Mouse (Mus musculus) midbrain, embryonic 11.5 days (tissue): Measurements from ENCODE around the gene Stk31. TPM values are rescaled to one million over a fixed set of nuclear protein-coding genes. Genes with fewer than 3 reads are reported as not detected.

Source experiments
- ATAC-seq: fragments of 200-750 bp; cut with Nextera tagmentation; 2 replicates; pipeline ENCODE4 v1.8.0; 2017; ENCODE audit warnings: moderate TSS enrichment, moderate library complexity; ENCODE audit not compliant: low FRiP score
- DNase-seq: peaks from one replicate; pipeline ENCODE4 v3.0.0; 2015; ENCODE audit warnings: low spot score; ENCODE audit errors: missing footprints
- H3K27ac ChIP-seq: fragments of 300-500 bp; sonication (generic); 2 replicates; pipeline ENCODE4 v1.5.1; 2014; ENCODE audit warnings: low read depth, low read length
- H3K27me3 ChIP-seq: fragments of 300-500 bp; sonication (generic); 2 replicates; pipeline ENCODE4 v1.6.1; 2014; ENCODE audit warnings: mild to moderate bottlenecking, low read length, moderate library complexity, mixed read lengths; ENCODE audit not compliant: control insufficient read depth, insufficient read depth
- H3K36me3 ChIP-seq: fragments of 300-500 bp; sonication (generic); 2 replicates; pipeline ENCODE4 v1.6.1; 2014; ENCODE audit warnings: mild to moderate bottlenecking, low read length, moderate library complexity, mixed read lengths; ENCODE audit not compliant: control insufficient read depth, insufficient read depth
- H3K4me1 ChIP-seq: fragments of 300-500 bp; sonication (generic); 2 replicates; pipeline ENCODE4 v1.6.1; 2014; ENCODE audit warnings: low read length; ENCODE audit not compliant: control insufficient read depth, insufficient read depth
- H3K4me2 ChIP-seq: fragments of 300-500 bp; sonication (generic); 2 replicates; pipeline ENCODE4 v1.6.1; 2014; ENCODE audit warnings: mild to moderate bottlenecking, moderate library complexity
- H3K4me3 ChIP-seq: fragments of 300-500 bp; sonication (generic); 2 replicates; pipeline ENCODE4 v1.5.1; 2014; ENCODE audit warnings: low read depth, low read length
- H3K9ac ChIP-seq: fragments of 300-500 bp; sonication (generic); 2 replicates; pipeline ENCODE4 v1.6.1; 2014; ENCODE audit warnings: low read length
- H3K9me3 ChIP-seq: fragments of 300-500 bp; sonication (generic); 2 replicates; pipeline ENCODE4 v1.6.1; 2016; ENCODE audit warnings: low read length; ENCODE audit not compliant: control insufficient read depth
- WGBS: fragments of 180-500 bp; shearing (Covaris S2); extraction: QIAGEN DNeasy Blood & Tissue Kit; methylation state at CpG from one replicate; pipeline ENCODE4 v1.1.7; 2014; 5-methylcytosine and 5-hydroxymethylcytosine counted together
- polyA plus RNA-seq: library from polyadenylated mRNA; unstranded; fragments of >200 nt; fragmentation: Nextera tagmentation; extraction: Ambion mirVana; gene quantifications from 2 replicates; pipeline ENCODE4 v1.2.1, GENCODE M21; 2014

Stk31 gene
- polyA plus RNA-seq: 0.05 and 0.12 TPM in 2 replicates

DNA sequence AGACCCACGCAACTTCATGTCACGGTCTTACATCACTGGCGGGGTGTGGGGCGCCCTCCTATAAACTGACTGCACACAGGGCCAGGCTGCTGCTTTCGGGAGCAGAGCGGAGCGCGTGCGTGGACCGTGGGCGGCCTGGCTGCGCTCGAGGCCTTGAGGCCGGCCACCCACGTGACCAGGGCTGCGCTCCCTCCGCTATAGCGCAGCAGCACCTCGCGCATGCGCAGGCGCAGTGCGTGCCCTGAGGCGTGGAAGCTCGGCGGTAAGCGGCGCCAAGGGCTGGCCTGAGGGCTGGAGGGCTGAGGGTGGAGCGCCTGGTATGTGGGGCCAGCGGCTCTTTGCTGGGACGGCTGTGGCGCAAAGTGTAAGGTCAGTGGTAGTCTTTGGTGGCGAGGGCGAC, at the start of gene Stk31:
TSS of gene Stk31 (plus strand) at position 289 of the 400 bp plus-strand sequence.
- H3K9ac ChIP-seq: no peak within 1 kb of the TSS
- DNase-seq (no peak), ATAC-seq (no peak)
- H3K9me3 ChIP-seq: no peaks in the 10 kb centered on the region
- no peaks in the 10 kb centered on the region for H3K4me1 ChIP-seq
- no peak within 1 kb of the TSS for H3K4me3 ChIP-seq
- H3K4me2 ChIP-seq: no peak within 1 kb of the TSS
- H3K27me3 ChIP-seq: no peaks in the 10 kb centered on the region
- H3K27ac ChIP-seq: no peak within 1 kb of the TSS
- no peaks in the 10 kb centered on the region for H3K36me3 ChIP-seq
- 82% methylated on average over 34 of the region's 34 CpGs for WGBS

DNA sequence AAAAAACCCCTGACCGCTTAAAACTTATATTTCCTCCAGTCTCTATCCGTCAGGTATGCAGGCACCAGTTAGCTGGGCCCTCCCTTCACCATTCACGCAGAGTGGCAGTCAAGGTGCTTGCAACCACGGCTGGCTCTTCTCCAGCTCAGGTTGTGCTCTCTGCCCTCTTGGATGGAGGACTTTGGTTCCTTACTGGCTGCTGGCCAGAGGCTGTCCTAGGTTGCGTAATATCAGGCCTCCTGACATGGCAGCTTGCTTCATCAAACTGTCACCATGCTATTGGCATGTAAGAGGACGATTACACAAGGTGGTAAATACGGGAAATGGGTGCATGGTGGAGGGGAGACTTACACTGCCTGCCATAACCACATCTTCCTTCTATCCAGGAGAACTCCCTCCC, 45.6 kb upstream of the Stk31 start:
- Histone ChIP-seq H3K4me1 (no peaks in the 10 kb centered on the region), H3K27ac (no peak overlapping the region), H3K36me3 (no peaks in the 10 kb centered on the region), H3K27me3 (no peaks in the 10 kb centered on the region), H3K4me2 (no peak overlapping the region), H3K9ac (no peak overlapping the region), H3K9me3 (no peaks in the 10 kb centered on the region), H3K4me3 (no peak overlapping the region)
- 88% methylated on average over 7 of the region's 7 CpGs for WGBS
- ATAC-seq (no peak), DNase-seq (no peak)

DNA sequence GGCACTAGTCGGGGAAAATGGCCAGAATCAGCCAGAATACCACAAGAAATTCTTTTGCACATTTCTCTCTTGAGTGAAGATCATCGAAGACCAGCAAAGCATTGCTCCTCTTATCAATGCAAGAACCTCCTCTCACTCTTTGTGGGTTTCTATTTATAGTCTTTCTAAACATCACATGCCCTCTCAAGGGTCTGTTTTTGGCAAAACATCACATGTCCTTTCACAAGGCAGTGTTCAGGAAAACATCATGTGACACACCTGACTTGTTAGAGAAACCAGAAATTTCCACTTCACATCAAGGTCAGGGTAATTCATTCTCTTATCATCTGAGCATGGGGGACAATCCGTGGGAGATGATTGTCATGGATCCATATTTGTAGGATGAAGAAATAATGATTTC, 40.8 kb upstream of the Stk31 start:
- H3K27me3 ChIP-seq: no peaks in the 10 kb centered on the region
- H3K9me3 ChIP-seq: no peaks in the 10 kb centered on the region
- H3K36me3 ChIP-seq: no peaks in the 10 kb centered on the region
- no peak overlapping the region for H3K4me3 ChIP-seq
- DNase-seq: peak; percentile 39
- H3K9ac ChIP-seq: no peak overlapping the region
- no peaks in the 10 kb centered on the region for H3K4me1 ChIP-seq
- no peak overlapping the region for H3K27ac ChIP-seq
- no peak for ATAC-seq
- 89% methylated on average over 3 of the region's 3 CpGs for WGBS
- H3K4me2 ChIP-seq: no peak overlapping the region

DNA sequence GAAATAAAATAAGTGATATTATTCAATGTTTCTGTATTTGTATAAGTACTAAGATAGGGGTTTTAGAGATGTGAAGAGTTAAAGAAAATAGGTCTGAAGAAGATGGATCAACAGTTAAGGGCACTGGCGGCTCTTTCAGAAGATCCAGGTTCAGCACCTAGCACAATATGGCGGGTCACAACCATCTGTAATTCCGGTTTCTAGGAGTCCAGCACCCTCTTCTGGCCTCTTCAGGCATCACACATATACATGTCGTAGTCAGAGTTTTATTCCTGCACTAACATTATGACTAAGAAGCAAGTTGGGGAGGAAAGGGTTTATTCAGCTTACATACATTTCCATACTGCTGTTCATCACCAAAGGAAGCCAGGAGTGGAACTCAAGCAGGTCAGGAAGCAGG, 40.2 kb upstream of the Stk31 start:
- Histone ChIP-seq H3K4me1 (no peaks in the 10 kb centered on the region), H3K4me3 (no peak overlapping the region), H3K27me3 (no peaks in the 10 kb centered on the region), H3K9me3 (no peaks in the 10 kb centered on the region), H3K36me3 (no peaks in the 10 kb centered on the region), H3K4me2 (no peak overlapping the region), H3K27ac (no peak overlapping the region), H3K9ac (no peak overlapping the region)
- peak; percentile 26 for DNase-seq
- 57% methylated on average over 4 of the region's 4 CpGs for WGBS
- no peak for ATAC-seq

DNA sequence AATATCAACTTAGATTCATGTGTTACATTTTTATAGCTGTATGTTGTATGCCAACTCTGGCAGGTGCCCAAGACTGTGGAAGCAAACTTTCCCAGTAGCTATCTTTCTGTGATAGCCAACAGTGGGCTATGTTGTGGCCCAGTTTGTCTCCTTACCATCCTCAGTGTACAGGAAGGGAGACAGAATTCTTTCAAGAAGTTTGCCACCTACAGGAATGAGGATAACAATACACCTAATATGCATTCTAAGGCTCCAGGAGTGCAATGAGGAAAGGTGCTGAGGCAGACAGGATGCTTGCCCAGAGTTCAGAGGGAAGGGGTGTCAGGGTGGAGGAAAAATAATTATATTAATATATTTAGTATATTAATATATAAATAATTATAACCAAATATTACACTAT, 35.0 kb upstream of the Stk31 start:
- Histone ChIP-seq H3K36me3 (no peaks in the 10 kb centered on the region), H3K9ac (no peak overlapping the region)
- no peak for ATAC-seq

DNA sequence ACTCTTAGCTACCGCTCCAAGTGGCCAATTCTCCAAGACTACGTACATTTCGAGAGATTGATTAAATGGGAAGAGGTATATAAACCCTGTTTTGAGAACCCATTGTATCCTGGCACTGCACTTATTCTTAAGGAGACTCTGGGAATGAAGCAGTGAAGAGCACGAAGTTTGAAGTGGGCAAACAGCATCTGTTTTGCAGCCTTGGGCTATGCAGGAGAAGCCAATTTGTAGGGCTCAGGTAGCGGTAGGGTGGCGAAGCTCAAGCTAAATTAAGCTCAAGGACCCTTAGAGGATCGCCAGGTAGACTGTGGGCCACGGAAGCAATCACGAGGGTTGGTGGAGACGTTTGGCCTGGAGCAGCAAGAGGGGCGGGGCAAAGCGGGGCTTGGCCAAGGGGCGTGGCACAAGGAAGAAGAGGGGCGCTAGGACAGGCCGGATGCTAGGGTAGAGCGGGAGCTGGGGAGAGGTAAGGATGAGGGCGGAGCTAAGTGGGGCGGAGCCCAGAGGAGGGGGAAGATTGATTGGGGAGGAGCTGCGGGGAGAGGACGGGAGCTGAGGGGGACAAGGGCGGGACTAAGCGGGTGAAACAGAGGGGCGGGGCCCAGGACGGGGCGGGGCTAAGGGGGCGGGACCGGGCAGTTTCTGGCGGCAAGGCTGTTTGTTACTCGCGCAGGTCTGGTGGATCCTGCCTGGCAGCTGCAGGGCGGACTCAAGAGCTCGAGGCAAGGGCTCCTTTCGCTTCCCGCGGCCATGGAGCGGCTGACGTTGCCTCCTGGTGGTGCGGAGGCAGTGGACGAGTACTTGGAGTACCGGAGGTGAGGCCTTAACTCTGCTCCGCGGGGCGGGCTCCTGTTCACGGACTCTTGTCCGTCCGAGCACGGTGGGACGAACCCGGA, 28.0 kb upstream of the Stk31 start, which contains the start of gene Fam221a:
TSS of gene Fam221a (plus strand) at position 581 of the 896 bp plus-strand sequence.
- peak within 1 kb of the TSS; percentile 60 for H3K9ac ChIP-seq
- no peaks in the 10 kb centered on the region for H3K9me3 ChIP-seq
- H3K36me3 ChIP-seq: no peaks in the 10 kb centered on the region
- H3K4me1 ChIP-seq: 0 out of 2 replicates have a peak, but pooled peaks cover 2% of the 10 kb centered on the region
- 4% methylated on average over 49 of the region's 49 CpGs for WGBS
- DNase-seq: peak; percentile 99
- no peaks in the 10 kb centered on the region for H3K27me3 ChIP-seq
- H3K4me2 ChIP-seq: peak within 1 kb of the TSS; percentile 72
- H3K27ac ChIP-seq: no peak within 1 kb of the TSS
- H3K4me3 ChIP-seq: peak within 1 kb of the TSS; percentile 40
- ATAC-seq: peak; percentile 98

More for the DNA sequence above, 35.0 kb upstream of the Stk31 start:
- Histone ChIP-seq H3K27me3 (no peaks in the 10 kb centered on the region), H3K4me3 (no peak overlapping the region), H3K4me2 (no peak overlapping the region), H3K4me1 (no peaks in the 10 kb centered on the region), H3K9me3 (no peaks in the 10 kb centered on the region), H3K27ac (no peak overlapping the region)
- no peak for DNase-seq

DNA sequence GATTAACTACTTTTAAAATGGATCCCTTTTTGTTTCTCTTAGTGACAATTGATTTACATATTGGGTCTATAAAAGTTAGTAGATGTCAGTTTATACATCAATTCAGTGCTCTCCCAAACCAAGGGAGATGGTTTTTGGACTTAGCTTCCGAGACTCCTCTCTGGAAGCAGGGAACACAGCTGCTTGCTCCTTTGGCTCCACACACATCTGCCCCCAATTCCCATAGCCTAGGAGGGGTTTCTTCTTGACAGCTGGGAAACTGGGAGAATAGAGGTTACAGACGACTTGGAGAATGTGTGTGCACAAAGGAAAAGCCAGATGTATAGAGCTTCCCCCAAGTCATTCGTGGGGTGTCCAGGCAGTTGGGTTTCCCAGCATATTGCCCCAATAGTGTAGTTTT, 27.2 kb upstream of the Stk31 start:
- WGBS: 39% methylated on average over 3 of the region's 3 CpGs
- H3K4me2 ChIP-seq: peak overlapping the region; percentile 72
- H3K9me3 ChIP-seq: no peaks in the 10 kb centered on the region
- ATAC-seq (no peak), DNase-seq (peak; percentile 89)
- no peaks in the 10 kb centered on the region for H3K36me3 ChIP-seq
- peak overlapping the region; percentile 60; the same call in 1 of the 2 replicates for H3K9ac ChIP-seq
- H3K4me3 ChIP-seq: peak overlapping the region; percentile 40
- H3K4me1 ChIP-seq: 0 out of 2 replicates have a peak, but pooled peaks cover 2% of the 10 kb centered on the region
- H3K27ac ChIP-seq: no peak overlapping the region
- H3K27me3 ChIP-seq: no peaks in the 10 kb centered on the region

DNA sequence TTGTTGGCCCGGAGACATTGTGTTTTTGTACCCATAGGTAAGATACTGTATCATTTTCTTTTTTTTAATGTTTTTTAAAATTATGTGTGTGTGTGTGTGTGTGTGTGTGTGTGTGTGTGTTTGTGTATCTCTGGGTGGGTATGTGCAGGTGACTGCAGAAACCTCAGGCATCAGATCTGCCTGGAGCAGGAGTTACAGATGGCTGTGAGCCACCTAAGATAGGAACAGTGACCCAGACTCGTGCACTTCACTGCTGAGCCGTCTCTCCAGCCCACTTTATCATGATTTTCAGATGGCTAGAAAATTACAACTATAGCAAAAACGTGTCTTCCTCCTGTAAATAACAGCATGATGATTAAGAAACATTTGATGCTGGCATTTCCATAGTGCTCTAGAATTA, 22.7 kb upstream of the Stk31 start:
- H3K9me3 ChIP-seq: no peaks in the 10 kb centered on the region
- H3K27me3 ChIP-seq: no peaks in the 10 kb centered on the region
- no peak overlapping the region for H3K27ac ChIP-seq
- H3K4me2 ChIP-seq: no peak overlapping the region
- H3K4me3 ChIP-seq: no peak overlapping the region
- DNase-seq: no peak
- H3K9ac ChIP-seq: no peak overlapping the region
- no peaks in the 10 kb centered on the region for H3K36me3 ChIP-seq
- WGBS: 79% methylated on average over 4 of the region's 4 CpGs
- ATAC-seq: no peak
- H3K4me1 ChIP-seq: 0 out of 2 replicates have a peak, but pooled peaks cover 2% of the 10 kb centered on the region

DNA sequence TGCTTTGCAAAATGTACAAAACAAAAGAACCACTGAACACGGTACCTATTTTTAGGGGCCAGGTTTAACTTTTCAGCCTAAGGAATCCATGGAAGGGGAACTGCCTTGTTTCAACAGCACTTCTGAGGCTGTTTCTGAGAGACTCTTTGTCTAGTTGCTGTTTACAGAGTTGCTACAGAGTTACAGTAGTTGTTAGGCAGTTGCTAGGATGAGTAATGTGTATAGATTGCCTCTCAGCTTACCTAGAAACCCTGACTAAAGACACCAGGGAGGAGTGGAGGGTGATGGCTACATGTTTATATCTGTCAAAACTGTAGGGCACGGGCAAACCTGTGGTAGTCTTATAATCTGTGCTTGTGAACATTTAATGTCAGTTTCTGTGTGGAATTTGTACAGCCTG, 21.5 kb upstream of the Stk31 start:
- no peak overlapping the region for H3K27ac ChIP-seq
- H3K4me2 ChIP-seq: no peak overlapping the region
- WGBS: 81% methylated on average over 2 of the region's 2 CpGs
- no peak overlapping the region for H3K9ac ChIP-seq
- H3K4me1 ChIP-seq: no peaks in the 10 kb centered on the region
- H3K27me3 ChIP-seq: no peaks in the 10 kb centered on the region
- no peaks in the 10 kb centered on the region for H3K9me3 ChIP-seq
- H3K4me3 ChIP-seq: no peak overlapping the region
- H3K36me3 ChIP-seq: no peaks in the 10 kb centered on the region
- DNase-seq (no peak), ATAC-seq (no peak)
